Mouse (Mus musculus) kidney, embryonic 15.5 days (tissue): ENCODE measurements around the gene Sap18b. TPM values are rescaled to one million over a fixed set of nuclear protein-coding genes. Genes with fewer than 3 reads are reported as not detected.

ENCODE experiments used
- ATAC-seq: fragments of 200-750 bp; cut with Nextera tagmentation; replicated peaks from 2 replicates; pipeline ENCODE4 v1.8.0; 2017; ENCODE audit warnings: moderate TSS enrichment; ENCODE audit not compliant: low FRiP score
- H3K27ac ChIP-seq: fragments of 300-500 bp; sonication (generic); 2 replicates; pipeline ENCODE4 v1.5.1; 2015; ENCODE audit warnings: mild to moderate bottlenecking, inconsistent platforms
- H3K27me3 ChIP-seq: fragments of 300-500 bp; sonication (generic); 2 replicates; pipeline ENCODE4 v1.6.1; 2015; ENCODE audit warnings: inconsistent platforms
- H3K36me3 ChIP-seq: fragments of 300-500 bp; sonication (generic); 2 replicates; pipeline ENCODE4 v1.6.1; 2015; ENCODE audit warnings: inconsistent platforms
- H3K4me1 ChIP-seq: fragments of 300-500 bp; sonication (generic); 2 replicates; pipeline ENCODE4 v1.6.1; 2015; ENCODE audit warnings: inconsistent platforms
- H3K4me2 ChIP-seq: fragments of 300-500 bp; sonication (generic); 2 replicates; pipeline ENCODE4 v1.6.1; 2015; ENCODE audit warnings: moderate library complexity, mild to moderate bottlenecking, inconsistent platforms
- H3K4me3 ChIP-seq: fragments of 300-500 bp; sonication (generic); replicated peaks from 2 replicates; pipeline ENCODE4 v1.5.1; 2015; ENCODE audit warnings: mild to moderate bottlenecking, inconsistent platforms
- H3K9ac ChIP-seq: fragments of 300-500 bp; sonication (generic); 2 replicates; pipeline ENCODE4 v1.6.1; 2015; ENCODE audit warnings: mild to moderate bottlenecking, inconsistent platforms
- H3K9me3 ChIP-seq: fragments of 300-500 bp; sonication (generic); replicated peaks from 2 replicates; pipeline ENCODE4 v1.6.1; 2016; ENCODE audit warnings: inconsistent platforms
- WGBS: fragments of 180-500 bp; shearing (Covaris S2); methylation state at CpG from one replicate; pipeline ENCODE4 v1.1.7; 2015; ENCODE audit warnings: mixed read lengths; 5-methylcytosine and 5-hydroxymethylcytosine counted together
- polyA plus RNA-seq: library from polyadenylated mRNA; unstranded; fragments of >200 nt; fragmentation: Nextera tagmentation; extraction: Ambion mirVana; gene quantifications from 2 replicates; pipeline ENCODE4 v1.2.1, GENCODE M21; 2015

The Sap18b gene
- polyA plus RNA-seq, 1 experiment from 2014 or later, result 358 TPM

DNA sequence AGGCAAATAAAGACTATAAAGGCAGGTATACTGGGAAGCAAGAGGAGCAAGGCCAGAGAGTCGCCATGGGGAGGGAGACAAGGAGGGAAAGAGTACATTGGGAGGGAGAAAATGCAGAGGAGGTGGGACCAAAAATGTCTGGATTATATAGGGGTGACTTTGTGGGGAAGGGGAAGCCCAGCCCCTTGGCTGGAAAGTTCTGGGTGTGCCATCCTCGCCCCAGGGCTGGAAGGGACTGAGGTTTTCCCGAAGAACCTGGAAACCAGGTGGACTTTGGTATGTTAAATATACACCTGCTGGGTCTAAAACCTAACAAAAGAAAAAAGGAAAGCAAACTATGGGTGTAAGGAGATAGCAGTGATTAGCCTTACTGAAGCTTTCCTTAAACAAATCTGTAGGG, 5.0 kb downstream of the Sap18b start:
- Histone ChIP-seq H3K9me3 (no peaks in the 10 kb centered on the region), H3K27ac (no peak overlapping the region), H3K27me3 (no peaks in the 10 kb centered on the region), H3K4me2 (no peak overlapping the region), H3K9ac (no peak overlapping the region), H3K4me1 (peaks cover 15% of the 10 kb centered on the region), H3K4me3 (no peak overlapping the region), H3K36me3 (no peaks in the 10 kb centered on the region)
- WGBS, result 75% methylated on average over 3 of the region's 3 CpGs
- ATAC-seq, result no peak

DNA sequence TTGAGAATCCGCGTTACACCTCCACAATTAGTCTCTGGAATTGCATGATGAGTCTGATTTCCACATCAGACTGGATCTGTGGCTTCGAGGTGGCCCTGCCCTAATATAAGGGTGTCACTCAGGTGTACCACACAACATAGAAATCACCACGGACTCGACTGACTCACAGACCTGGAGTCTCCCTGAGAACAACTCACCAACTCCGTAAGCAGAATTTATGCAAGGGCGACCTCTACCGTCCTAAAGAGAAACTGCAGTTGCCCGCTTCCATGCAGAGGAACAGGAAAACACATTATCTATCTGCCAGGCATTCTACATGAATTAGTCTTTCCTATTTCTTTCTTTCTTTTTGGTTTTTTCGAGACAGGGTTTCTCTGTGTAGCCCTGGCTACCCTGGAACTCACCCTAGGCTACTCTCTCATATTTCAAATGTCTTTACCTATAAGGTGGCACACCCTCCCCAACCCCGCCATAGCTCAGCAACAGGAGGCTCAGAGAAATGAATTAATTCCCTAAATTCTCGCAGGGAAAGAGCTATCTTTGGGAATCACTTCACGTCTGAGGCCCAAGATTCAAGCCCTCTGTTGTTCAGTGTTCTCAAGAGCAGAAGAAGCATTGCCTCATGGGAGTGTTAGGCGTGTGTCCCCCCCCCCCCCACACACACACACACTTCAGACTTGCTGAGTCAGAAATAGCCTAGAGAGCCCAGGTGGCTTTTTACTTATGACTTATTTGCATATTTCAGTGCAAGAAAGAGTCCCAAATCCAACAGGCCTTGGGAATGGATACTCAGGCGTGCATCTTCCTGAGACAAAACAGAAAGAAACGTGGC, 7.7 kb downstream of the Sap18b start:
- peaks cover 11% of the 10 kb centered on the region; the same call in 1 of the 2 replicates for H3K36me3 ChIP-seq
- ATAC-seq, result peak; percentile 71
- H3K4me2 ChIP-seq, result peak overlapping the region; percentile 66
- no peaks in the 10 kb centered on the region for H3K27me3 ChIP-seq
- 16% methylated on average over 16 of the region's 16 CpGs for WGBS
- peaks cover 15% of the 10 kb centered on the region for H3K4me1 ChIP-seq
- H3K27ac ChIP-seq, result 0 out of 2 replicates have a peak overlapping the region, but pooled peaks have one; percentile 41
- H3K4me3 ChIP-seq, result peak overlapping the region; percentile 44
- no peak overlapping the region for H3K9ac ChIP-seq
- H3K9me3 ChIP-seq, result no peaks in the 10 kb centered on the region

DNA sequence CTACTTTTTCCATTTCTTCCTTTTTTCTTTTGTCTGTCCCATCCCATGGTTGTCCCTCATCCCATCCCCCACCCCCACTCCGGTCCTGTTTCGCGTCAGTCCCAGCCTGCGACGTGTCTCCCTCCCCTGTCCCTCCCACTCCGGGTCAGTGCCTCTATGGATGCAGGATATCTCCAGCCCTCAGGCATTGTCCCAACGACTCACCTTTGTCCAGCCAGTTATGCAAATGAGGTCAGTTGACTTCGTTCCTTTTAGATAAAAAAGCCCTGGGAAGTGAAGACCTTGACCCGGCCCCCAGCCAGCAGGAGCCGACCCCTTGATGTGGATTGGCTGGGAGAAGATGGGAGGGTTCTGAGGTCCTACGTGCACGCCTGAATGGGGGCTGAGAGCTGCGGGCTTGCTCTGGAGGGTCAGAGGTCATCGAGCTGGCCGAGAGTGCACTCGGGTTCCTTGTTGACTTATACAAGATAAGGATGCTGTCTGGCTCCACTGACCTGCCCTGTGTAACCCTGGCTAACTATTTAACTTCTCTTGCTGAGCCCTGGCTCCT, 8.4 kb downstream of the Sap18b start:
- H3K27me3 ChIP-seq, result no peaks in the 10 kb centered on the region
- H3K9ac ChIP-seq, result peak overlapping the region; percentile 14; the same call in 1 of the 2 replicates
- WGBS, result under 1% methylated on average over 16 of the region's 16 CpGs

DNA sequence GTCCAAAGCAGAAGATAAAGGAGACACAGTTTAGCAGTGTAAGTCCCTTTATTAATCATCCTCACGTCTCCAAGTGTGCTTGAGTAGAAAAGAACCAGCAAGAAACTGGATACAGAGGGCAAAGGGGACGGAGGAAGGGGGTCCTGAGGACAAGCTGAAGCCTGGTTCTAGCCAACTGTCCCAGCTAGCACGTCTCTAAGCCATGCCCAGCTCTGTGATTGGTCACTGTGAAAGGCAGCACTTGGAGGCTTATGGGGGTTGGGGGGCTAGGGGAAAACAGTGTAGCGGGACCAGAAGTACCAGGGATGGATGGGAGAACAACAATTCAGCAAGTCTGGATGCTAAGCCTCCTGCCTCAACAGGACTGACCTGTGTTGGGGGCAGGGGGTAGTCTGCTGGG, 10.7 kb downstream of the Sap18b start:
- Histone ChIP-seq H3K36me3 (peaks cover 22% of the 10 kb centered on the region), H3K4me2 (no peak overlapping the region), H3K4me1 (peaks cover 15% of the 10 kb centered on the region), H3K4me3 (no peak overlapping the region), H3K27me3 (no peaks in the 10 kb centered on the region), H3K9ac (no peak overlapping the region), H3K9me3 (no peaks in the 10 kb centered on the region), H3K27ac (no peak overlapping the region)
- no peak for ATAC-seq
- WGBS, result 73% methylated on average over 4 of the region's 4 CpGs

More for the DNA sequence above, 8.4 kb downstream of the Sap18b start:
- Histone ChIP-seq H3K9me3 (no peaks in the 10 kb centered on the region), H3K36me3 (peaks cover 11% of the 10 kb centered on the region; the same call in 1 of the 2 replicates), H3K4me2 (peak overlapping the region; percentile 66), H3K4me3 (peak overlapping the region; percentile 44), H3K27ac (peak overlapping the region; percentile 37; the same call in 1 of the 2 replicates), H3K4me1 (peaks cover 15% of the 10 kb centered on the region)
- ATAC-seq, result peak; percentile 84

DNA sequence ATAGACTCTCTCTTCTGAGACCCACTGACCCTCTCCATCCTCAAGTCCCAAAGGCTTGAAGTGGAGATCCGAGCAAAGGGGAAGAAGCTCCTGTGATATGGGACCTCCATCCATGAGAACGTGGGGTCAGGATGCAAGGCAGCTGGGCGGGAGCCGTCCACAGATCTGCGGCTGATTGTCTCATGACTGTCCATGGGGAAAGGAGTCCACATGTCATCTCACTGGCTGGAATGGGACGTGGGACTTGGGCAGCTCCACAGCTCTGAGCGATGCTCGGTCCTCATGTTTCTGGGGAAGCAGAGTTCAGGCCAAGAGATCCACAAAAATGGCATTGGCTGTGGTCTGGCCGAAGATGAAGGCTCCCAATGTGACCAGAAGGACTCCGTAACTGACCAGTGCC, 12.1 kb downstream of the Sap18b start:
- Histone ChIP-seq H3K27ac (no peak overlapping the region), H3K36me3 (peaks cover 33% of the 10 kb centered on the region), H3K4me1 (peaks cover 15% of the 10 kb centered on the region), H3K4me3 (no peak overlapping the region), H3K4me2 (no peak overlapping the region), H3K27me3 (no peaks in the 10 kb centered on the region), H3K9me3 (no peaks in the 10 kb centered on the region), H3K9ac (no peak overlapping the region)
- ATAC-seq, result no peak
- WGBS, result 90% methylated on average over 10 of the region's 10 CpGs

DNA sequence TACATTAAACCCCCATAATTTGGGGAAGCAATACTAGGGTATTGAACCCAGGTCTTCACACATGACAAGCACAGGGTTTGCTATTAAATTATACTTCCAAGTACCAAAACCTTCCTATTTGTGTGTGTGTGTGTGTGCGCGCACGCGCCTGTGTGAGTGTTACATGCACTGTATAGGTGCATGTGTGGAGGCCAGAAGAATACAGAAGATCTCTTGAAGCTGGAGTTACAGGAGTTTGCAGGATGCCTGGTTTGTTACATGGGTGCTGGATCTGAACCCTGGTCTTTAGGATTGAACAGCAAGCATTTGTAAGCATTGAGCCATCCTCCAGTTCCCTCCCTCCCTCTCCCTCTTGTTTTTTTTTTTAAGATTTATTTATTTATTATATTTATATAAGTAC, 14.1 kb downstream of the Sap18b start:
- no peaks in the 10 kb centered on the region for H3K4me1 ChIP-seq
- H3K4me3 ChIP-seq, result no peak overlapping the region
- no peaks in the 10 kb centered on the region for H3K9me3 ChIP-seq
- 99% methylated on average over 4 of the region's 4 CpGs for WGBS
- no peak overlapping the region for H3K27ac ChIP-seq
- ATAC-seq, result no peak
- H3K9ac ChIP-seq, result no peak overlapping the region
- H3K27me3 ChIP-seq, result no peaks in the 10 kb centered on the region
- peaks cover 44% of the 10 kb centered on the region for H3K36me3 ChIP-seq
- H3K4me2 ChIP-seq, result no peak overlapping the region

DNA sequence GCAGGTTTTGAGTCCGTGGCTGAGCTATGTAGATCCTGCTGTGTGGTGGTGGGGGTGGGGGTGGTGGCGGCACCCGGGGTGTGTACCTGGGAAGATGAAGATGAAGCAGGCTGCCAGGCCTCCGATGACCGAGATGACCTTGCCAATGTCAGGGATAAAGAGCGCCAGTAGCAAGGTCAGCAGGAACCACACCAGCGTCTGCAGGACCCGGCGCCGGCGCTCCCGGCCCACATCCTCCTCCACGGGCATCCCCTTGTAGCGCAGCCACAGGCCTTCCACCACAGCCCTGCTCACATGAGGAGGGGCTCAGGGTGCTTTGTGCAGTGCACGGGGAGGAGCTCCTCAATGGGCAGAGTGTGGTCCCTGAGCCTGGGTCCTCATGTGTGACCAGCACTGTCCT, 16.3 kb downstream of the Sap18b start:
- H3K36me3 ChIP-seq, result peaks cover 64% of the 10 kb centered on the region
- no peaks in the 10 kb centered on the region for H3K27me3 ChIP-seq
- 91% methylated on average over 15 of the region's 15 CpGs for WGBS
- no peaks in the 10 kb centered on the region for H3K9me3 ChIP-seq
- no peak overlapping the region for H3K9ac ChIP-seq
- H3K4me1 ChIP-seq, result no peaks in the 10 kb centered on the region
- no peak overlapping the region for H3K4me3 ChIP-seq
- ATAC-seq, result no peak
- no peak overlapping the region for H3K4me2 ChIP-seq
- H3K27ac ChIP-seq, result no peak overlapping the region

DNA sequence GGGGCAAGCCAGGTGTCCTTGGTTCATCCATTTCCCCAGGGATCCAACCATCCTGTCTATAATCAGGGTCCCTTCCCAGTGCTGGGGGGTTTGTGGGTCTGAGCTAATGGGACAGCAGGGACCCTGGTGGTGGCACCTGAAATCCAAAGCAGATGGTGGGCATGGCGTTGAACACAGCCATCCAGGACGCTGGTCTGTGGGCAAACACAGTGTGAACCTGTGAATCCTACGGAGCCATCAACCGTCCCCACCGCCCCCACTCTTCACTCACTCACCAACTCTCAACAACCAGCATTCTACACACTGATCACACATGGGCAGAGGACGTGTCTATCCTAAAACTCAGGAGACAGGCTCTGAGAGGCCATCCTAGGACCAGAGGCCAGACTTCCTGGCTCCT, 18.8 kb downstream of the Sap18b start:
- H3K4me3 ChIP-seq, result no peak overlapping the region
- no peaks in the 10 kb centered on the region for H3K9me3 ChIP-seq
- no peak overlapping the region for H3K9ac ChIP-seq
- 93% methylated on average over 6 of the region's 6 CpGs for WGBS
- peaks cover 72% of the 10 kb centered on the region for H3K36me3 ChIP-seq
- no peak overlapping the region for H3K4me2 ChIP-seq
- H3K27me3 ChIP-seq, result no peaks in the 10 kb centered on the region
- ATAC-seq, result no peak
- H3K27ac ChIP-seq, result no peak overlapping the region
- H3K4me1 ChIP-seq, result no peaks in the 10 kb centered on the region

DNA sequence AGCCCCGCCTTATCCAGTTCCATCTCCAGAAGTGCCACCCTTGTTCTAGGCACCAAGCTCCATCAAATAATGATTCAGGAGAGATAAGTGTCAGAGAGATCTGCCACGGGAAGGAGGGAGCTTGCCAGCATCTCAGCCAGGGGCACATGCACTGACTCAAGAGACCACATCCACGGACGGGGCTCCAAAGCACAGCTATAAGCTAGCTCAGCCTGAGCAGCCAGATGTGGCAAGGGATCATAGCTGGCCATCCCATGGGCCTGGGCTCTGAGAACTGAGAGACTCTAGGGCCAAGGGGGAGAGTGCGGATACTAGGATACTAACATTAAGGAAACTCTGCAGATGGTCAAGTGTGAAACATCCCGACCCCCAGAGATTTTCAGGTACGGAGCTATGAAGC, 19.9 kb downstream of the Sap18b start:
- H3K27ac ChIP-seq, result no peak overlapping the region
- no peak for ATAC-seq
- no peak overlapping the region for H3K9ac ChIP-seq
- no peak overlapping the region for H3K4me2 ChIP-seq
- no peaks in the 10 kb centered on the region for H3K9me3 ChIP-seq
- WGBS, result 89% methylated on average over 7 of the region's 7 CpGs
- H3K36me3 ChIP-seq, result peaks cover 67% of the 10 kb centered on the region
- no peaks in the 10 kb centered on the region for H3K27me3 ChIP-seq
- no peak overlapping the region for H3K4me3 ChIP-seq
- no peaks in the 10 kb centered on the region for H3K4me1 ChIP-seq

DNA sequence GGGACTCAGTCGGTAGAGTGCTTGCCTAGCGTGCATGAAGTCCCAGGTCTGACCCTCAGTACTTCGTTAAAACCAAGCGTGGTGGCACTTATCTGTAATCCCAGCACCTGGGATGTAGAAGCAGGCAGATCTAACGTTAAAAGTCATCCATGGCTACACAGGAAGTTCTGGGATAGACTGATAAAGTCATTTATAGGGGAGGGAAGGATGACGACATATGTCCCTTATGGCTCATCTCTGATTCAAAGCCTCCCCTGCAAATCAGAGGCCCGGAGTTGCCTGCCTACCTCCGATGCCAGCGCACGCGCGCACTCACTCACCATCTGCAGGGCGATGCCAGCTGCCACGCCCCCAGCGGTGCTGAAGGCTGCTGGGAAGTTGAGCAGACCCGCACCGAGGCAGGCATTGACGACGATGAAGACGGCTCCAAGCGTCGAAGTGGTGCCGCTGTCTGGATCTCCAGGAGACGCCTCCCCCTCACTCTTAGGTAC, 23.0 kb downstream of the Sap18b start:
- Histone ChIP-seq H3K9ac (no peak overlapping the region), H3K27me3 (no peaks in the 10 kb centered on the region), H3K27ac (no peak overlapping the region), H3K4me1 (peaks cover 10% of the 10 kb centered on the region), H3K4me3 (no peak overlapping the region), H3K36me3 (peaks cover 45% of the 10 kb centered on the region), H3K9me3 (no peaks in the 10 kb centered on the region), H3K4me2 (no peak overlapping the region)
- ATAC-seq, result no peak
- 75% methylated on average over 24 of the region's 24 CpGs for WGBS

DNA sequence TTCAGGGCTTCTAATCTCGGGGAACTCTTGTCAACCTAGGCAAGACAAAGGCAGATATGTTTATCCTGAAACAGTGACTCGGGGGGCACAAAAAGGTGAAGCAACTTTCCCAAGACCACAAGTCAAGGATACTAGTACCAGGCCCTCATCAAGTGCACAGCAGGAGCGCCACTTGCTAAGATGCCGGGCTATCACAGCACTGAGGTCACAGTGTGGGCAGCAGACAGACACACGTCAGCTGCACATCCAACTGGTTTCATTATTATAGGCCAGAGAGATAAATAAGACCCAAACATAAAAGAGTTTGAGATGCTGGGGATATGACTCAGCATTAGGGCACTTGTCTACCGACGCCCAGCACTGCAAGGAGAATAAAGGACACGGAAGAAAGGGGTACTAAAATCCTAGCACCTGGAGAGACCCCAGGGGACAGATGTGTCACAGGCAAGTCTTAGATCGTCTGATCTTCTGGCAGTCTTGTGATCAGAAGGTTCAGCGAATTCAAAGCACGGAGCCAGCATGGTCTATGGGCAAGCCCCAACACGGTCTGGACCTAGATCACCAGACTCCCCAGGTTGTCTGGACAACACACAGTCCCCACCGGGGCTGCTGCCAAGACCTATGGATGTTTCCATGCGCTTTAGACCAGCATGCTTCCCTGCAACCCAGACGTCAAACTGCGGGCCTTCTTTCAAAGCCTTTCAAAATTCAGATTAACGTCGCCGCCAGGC, 23.8 kb downstream of the Sap18b start:
- no peak overlapping the region for H3K9ac ChIP-seq
- no peaks in the 10 kb centered on the region for H3K9me3 ChIP-seq
- no peak overlapping the region for H3K27ac ChIP-seq
- WGBS, result 92% methylated on average over 19 of the region's 19 CpGs
- H3K4me2 ChIP-seq, result no peak overlapping the region
- no peaks in the 10 kb centered on the region for H3K27me3 ChIP-seq
- no peak for ATAC-seq
- H3K4me1 ChIP-seq, result peaks cover 10% of the 10 kb centered on the region
- no peak overlapping the region for H3K4me3 ChIP-seq
- H3K36me3 ChIP-seq, result peaks cover 41% of the 10 kb centered on the region

DNA sequence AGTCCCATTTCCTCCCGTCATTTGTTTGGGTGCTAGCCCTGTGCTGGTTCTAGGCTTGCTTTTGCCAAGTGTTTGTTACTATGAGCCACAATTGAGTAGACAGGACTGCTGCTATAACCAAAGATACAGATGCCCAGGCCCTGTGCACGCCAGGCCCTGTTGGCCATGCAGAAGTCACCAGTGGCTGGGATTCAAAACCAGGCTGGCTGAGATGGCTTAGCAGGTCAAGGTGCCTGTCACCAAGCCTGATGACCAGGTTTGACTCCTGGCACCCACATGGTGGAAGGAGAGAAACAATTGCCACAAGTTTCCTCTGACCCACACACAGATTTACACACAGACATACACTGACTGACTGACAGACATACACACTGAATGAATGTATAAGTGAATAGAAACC, 25.2 kb downstream of the Sap18b start:
- 97% methylated on average over 2 of the region's 2 CpGs for WGBS
- H3K9me3 ChIP-seq, result no peaks in the 10 kb centered on the region

More for the DNA sequence above, 25.2 kb downstream of the Sap18b start:
- Histone ChIP-seq H3K27ac (no peak overlapping the region), H3K27me3 (no peaks in the 10 kb centered on the region), H3K36me3 (peaks cover 28% of the 10 kb centered on the region), H3K4me1 (peaks cover 10% of the 10 kb centered on the region), H3K4me3 (no peak overlapping the region), H3K9ac (no peak overlapping the region), H3K4me2 (no peak overlapping the region)
- no peak for ATAC-seq
